Mouse (Mus musculus): Measurements from ENCODE around the gene Ggt1. TPM values are rescaled to one million over a fixed set of nuclear protein-coding genes. Genes with fewer than 3 reads are reported as not detected.

Ggt1 gene
- polyA plus RNA-seq, 1 experiment from 2014 or later: 2.6 TPM

GRCm38 (mm10) chr10:75573181-75573580 lies 11.8 kb downstream of the Ggt1 start:
- no peak overlapping the region for H3K4me3 ChIP-seq (replicated peaks; ENCODE audit: low read depth, low read length)
- H3K4me1 ChIP-seq (ENCODE audit: control insufficient read depth, insufficient read depth, low read length): no peaks in the 10 kb centered on the region
- peaks cover 3% of the 10 kb centered on the region; the same call in 1 of the 2 replicates for H3K27me3 ChIP-seq (ENCODE audit: control insufficient read depth, insufficient read depth, low read length)
- 55% methylated on average over 10 of the region's 10 CpGs for WGBS
- ATAC-seq (ENCODE audit: low FRiP score, low TSS enrichment): no peak
- no peak overlapping the region for H3K27ac ChIP-seq (replicated peaks; ENCODE audit: low read depth, low read length)
- no peak overlapping the region for H3K4me2 ChIP-seq (ENCODE audit: low read length)
- DNase-seq: no peak
- H3K9me3 ChIP-seq (ENCODE audit: control insufficient read depth, low read length): no peaks in the 10 kb centered on the region
- no peaks in the 10 kb centered on the region for H3K36me3 ChIP-seq (ENCODE audit: control insufficient read depth, insufficient read depth, low read length)
- no peak overlapping the region for H3K9ac ChIP-seq (replicated peaks; ENCODE audit: low read length)

GRCm38 (mm10) chr10:75573965-75574364 lies 12.6 kb downstream of the Ggt1 start:
- H3K9me3 ChIP-seq (ENCODE audit: control insufficient read depth, low read length): no peaks in the 10 kb centered on the region
- no peaks in the 10 kb centered on the region for H3K27me3 ChIP-seq (ENCODE audit: control insufficient read depth, insufficient read depth, low read length)
- no peak overlapping the region for H3K27ac ChIP-seq (replicated peaks; ENCODE audit: low read depth, low read length)
- DNase-seq (no peak), ATAC-seq (ENCODE audit: low FRiP score, low TSS enrichment) (no peak)
- no peak overlapping the region for H3K4me3 ChIP-seq (replicated peaks; ENCODE audit: low read depth, low read length)
- H3K9ac ChIP-seq (replicated peaks; ENCODE audit: low read length): no peak overlapping the region
- H3K4me1 ChIP-seq (ENCODE audit: control insufficient read depth, insufficient read depth, low read length): no peaks in the 10 kb centered on the region
- WGBS: 88% methylated on average over 9 of the region's 9 CpGs
- no peaks in the 10 kb centered on the region for H3K36me3 ChIP-seq (ENCODE audit: control insufficient read depth, insufficient read depth, low read length)
- H3K4me2 ChIP-seq (ENCODE audit: low read length): no peak overlapping the region

- H3K27me3 ChIP-seq (ENCODE audit: control insufficient read depth, insufficient read depth, low read length): no peaks in the 10 kb centered on the region
- no peak overlapping the region for H3K4me2 ChIP-seq (ENCODE audit: low read length)
- no peak overlapping the region for H3K27ac ChIP-seq (replicated peaks; ENCODE audit: low read depth, low read length)
- no peaks in the 10 kb centered on the region for H3K4me1 ChIP-seq (ENCODE audit: control insufficient read depth, insufficient read depth, low read length)
- H3K36me3 ChIP-seq (ENCODE audit: control insufficient read depth, insufficient read depth, low read length): no peaks in the 10 kb centered on the region
- H3K9me3 ChIP-seq (ENCODE audit: control insufficient read depth, low read length): no peaks in the 10 kb centered on the region
- H3K9ac ChIP-seq (replicated peaks; ENCODE audit: low read length): no peak overlapping the region
- 83% methylated on average over 6 of the region's 6 CpGs for WGBS
- ATAC-seq (ENCODE audit: low FRiP score, low TSS enrichment) (no peak), DNase-seq (no peak)
- H3K4me3 ChIP-seq (replicated peaks; ENCODE audit: low read depth, low read length): no peak overlapping the region
Observed at GRCm38 (mm10) chr10:75579129-75579528, 17.7 kb downstream of the Ggt1 start.

GRCm38 (mm10) chr10:75585876-75586552 lies 24.6 kb downstream of the Ggt1 start:
- Histone ChIP-seq H3K27me3 (ENCODE audit: control insufficient read depth, insufficient read depth, low read length) (no peaks in the 10 kb centered on the region), H3K36me3 (ENCODE audit: control insufficient read depth, insufficient read depth, low read length) (no peaks in the 10 kb centered on the region), H3K9ac (replicated peaks; ENCODE audit: low read length) (no peak overlapping the region), H3K4me3 (replicated peaks; ENCODE audit: low read depth, low read length) (no peak overlapping the region), H3K9me3 (ENCODE audit: control insufficient read depth, low read length) (no peaks in the 10 kb centered on the region), H3K4me2 (ENCODE audit: low read length) (peak overlapping the region; percentile 25; the same call in 1 of the 2 replicates), H3K27ac (replicated peaks; ENCODE audit: low read depth, low read length) (no peak overlapping the region), H3K4me1 (ENCODE audit: control insufficient read depth, insufficient read depth, low read length) (no peaks in the 10 kb centered on the region; the same call in 1 of the 2 replicates)
- WGBS: 21% methylated on average over 20 of the region's 20 CpGs
- ATAC-seq (ENCODE audit: low FRiP score, low TSS enrichment): peak; percentile 65; the same call in 1 of the 2 replicates
- peak; percentile 95 for DNase-seq

- H3K9ac ChIP-seq (replicated peaks; ENCODE audit: low read length): no peak overlapping the region
- no peaks in the 10 kb centered on the region for H3K36me3 ChIP-seq (ENCODE audit: control insufficient read depth, insufficient read depth, low read length)
- no peaks in the 10 kb centered on the region; the same call in 1 of the 2 replicates for H3K4me1 ChIP-seq (ENCODE audit: control insufficient read depth, insufficient read depth, low read length)
- ATAC-seq (ENCODE audit: low FRiP score, low TSS enrichment) (no peak), DNase-seq (no peak)
- H3K27me3 ChIP-seq (ENCODE audit: control insufficient read depth, insufficient read depth, low read length): no peaks in the 10 kb centered on the region
- H3K9me3 ChIP-seq (ENCODE audit: control insufficient read depth, low read length): no peaks in the 10 kb centered on the region
- WGBS: 89% methylated on average over 1 of the region's 1 CpGs
- no peak overlapping the region for H3K4me3 ChIP-seq (replicated peaks; ENCODE audit: low read depth, low read length)
- no peak overlapping the region for H3K27ac ChIP-seq (replicated peaks; ENCODE audit: low read depth, low read length)
- no peak overlapping the region for H3K4me2 ChIP-seq (ENCODE audit: low read length)
Observed at GRCm38 (mm10) chr10:75586553-75586879, 25.1 kb downstream of the Ggt1 start.

- no peak overlapping the region for H3K9ac ChIP-seq (replicated peaks; ENCODE audit: low read length)
- H3K9me3 ChIP-seq (ENCODE audit: control insufficient read depth, low read length): no peaks in the 10 kb centered on the region
- no peaks in the 10 kb centered on the region for H3K27me3 ChIP-seq (ENCODE audit: control insufficient read depth, insufficient read depth, low read length)
- ATAC-seq (ENCODE audit: low FRiP score, low TSS enrichment) (no peak), DNase-seq (no peak)
- H3K4me2 ChIP-seq (ENCODE audit: low read length): no peak overlapping the region
- WGBS: 94% methylated on average over 4 of the region's 4 CpGs
- no peaks in the 10 kb centered on the region; the same call in 1 of the 2 replicates for H3K4me1 ChIP-seq (ENCODE audit: control insufficient read depth, insufficient read depth, low read length)
- no peaks in the 10 kb centered on the region for H3K36me3 ChIP-seq (ENCODE audit: control insufficient read depth, insufficient read depth, low read length)
- H3K4me3 ChIP-seq (replicated peaks; ENCODE audit: low read depth, low read length): no peak overlapping the region
- no peak overlapping the region for H3K27ac ChIP-seq (replicated peaks; ENCODE audit: low read depth, low read length)
Observed at GRCm38 (mm10) chr10:75587781-75588180, 26.4 kb downstream of the Ggt1 start.

- no peak overlapping the region for H3K4me2 ChIP-seq (ENCODE audit: low read length)
- WGBS: 73% methylated on average over 5 of the region's 5 CpGs
- no peak overlapping the region for H3K4me3 ChIP-seq (replicated peaks; ENCODE audit: low read depth, low read length)
- H3K36me3 ChIP-seq (ENCODE audit: control insufficient read depth, insufficient read depth, low read length): no peaks in the 10 kb centered on the region
- no peak overlapping the region for H3K27ac ChIP-seq (replicated peaks; ENCODE audit: low read depth, low read length)
- ATAC-seq (ENCODE audit: low FRiP score, low TSS enrichment) (no peak), DNase-seq (no peak)
- no peaks in the 10 kb centered on the region for H3K27me3 ChIP-seq (ENCODE audit: control insufficient read depth, insufficient read depth, low read length)
- no peaks in the 10 kb centered on the region; the same call in 1 of the 2 replicates for H3K4me1 ChIP-seq (ENCODE audit: control insufficient read depth, insufficient read depth, low read length)
- H3K9me3 ChIP-seq (ENCODE audit: control insufficient read depth, low read length): no peaks in the 10 kb centered on the region
- H3K9ac ChIP-seq (replicated peaks; ENCODE audit: low read length): no peak overlapping the region
Observed at GRCm38 (mm10) chr10:75588336-75588735, 26.9 kb downstream of the Ggt1 start.

- no peak within 1 kb of the TSS; the same call in 1 of the 2 replicates for H3K4me2 ChIP-seq (ENCODE audit: low read length)
Observed at GRCm38 (mm10) chr10:75589129-75589528, 27.7 kb downstream of the Ggt1 start, which contains the start of gene Ggt5. Gene Ggt5, plus strand, starts transcription at chr10:75589340.

GRCm38 (mm10) chr10:75589651-75590050 lies 28.2 kb downstream of the Ggt1 start:
- no peaks in the 10 kb centered on the region; the same call in 1 of the 2 replicates for H3K4me1 ChIP-seq (ENCODE audit: control insufficient read depth, insufficient read depth, low read length)
- no peaks in the 10 kb centered on the region for H3K9me3 ChIP-seq (ENCODE audit: control insufficient read depth, low read length)
- H3K4me2 ChIP-seq (ENCODE audit: low read length): no peak overlapping the region; the same call in 1 of the 2 replicates
- no peak overlapping the region for H3K4me3 ChIP-seq (replicated peaks; ENCODE audit: low read depth, low read length)
- ATAC-seq (ENCODE audit: low FRiP score, low TSS enrichment) (no peak), DNase-seq (no peak)
- H3K27me3 ChIP-seq (ENCODE audit: control insufficient read depth, insufficient read depth, low read length): no peaks in the 10 kb centered on the region
- 0 out of 2 replicates have a peak overlapping the region, but pooled peaks have one; percentile 6 for H3K9ac ChIP-seq (replicated peaks; ENCODE audit: low read length)
- WGBS: 84% methylated on average over 16 of the region's 16 CpGs
- H3K36me3 ChIP-seq (ENCODE audit: control insufficient read depth, insufficient read depth, low read length): no peaks in the 10 kb centered on the region
- no peak overlapping the region for H3K27ac ChIP-seq (replicated peaks; ENCODE audit: low read depth, low read length)

More at GRCm38 (mm10) chr10:75589129-75589528, 27.7 kb downstream of the Ggt1 start, which contains the start of gene Ggt5:
- Histone ChIP-seq H3K9ac (replicated peaks; ENCODE audit: low read length) (0 out of 2 replicates have a peak within 1 kb of the TSS, but pooled peaks have one; percentile 6), H3K27ac (replicated peaks; ENCODE audit: low read depth, low read length) (no peak within 1 kb of the TSS), H3K4me1 (ENCODE audit: control insufficient read depth, insufficient read depth, low read length) (no peaks in the 10 kb centered on the region; the same call in 1 of the 2 replicates), H3K9me3 (ENCODE audit: control insufficient read depth, low read length) (no peaks in the 10 kb centered on the region), H3K36me3 (ENCODE audit: control insufficient read depth, insufficient read depth, low read length) (no peaks in the 10 kb centered on the region), H3K4me3 (replicated peaks; ENCODE audit: low read depth, low read length) (no peak within 1 kb of the TSS), H3K27me3 (ENCODE audit: control insufficient read depth, insufficient read depth, low read length) (no peaks in the 10 kb centered on the region)
- WGBS: 37% methylated on average over 5 of the region's 5 CpGs
- DNase-seq (peak; percentile 47), ATAC-seq (ENCODE audit: low FRiP score, low TSS enrichment) (no peak)
